20 mouse cellular contexts compared by ENCODE assay signal in genomic region chr3:137932748-137933147, GRCm38 (mm10). TPM values are rescaled to one million over a fixed set of nuclear protein-coding genes. Genes with fewer than 3 reads are reported as not detected.
A peak's percentile ranks its signal among the peaks of the same experiment; 100 is the strongest.
DNase-seq lines count a peak whose midpoint lies in the region; ATAC-seq lines count a peak whose summit lies in the region.
"Had no signal": no experiment of that assay in that cellular context is flagged by ENCODE, and none has a peak within 500 bp of the region (broad histone marks: within the 10 kb centered on the region; RNA-seq: fewer than 3 reads in every experiment).

No protein-coding gene starts in this region.

- H3K36me3 ChIP-seq in kidney, embryonic 14.5 days (ENCODE audit: control insufficient read depth, insufficient read depth, low read length): peaks cover 11% of the 10 kb centered on the region; the same call in 1 of the 2 replicates
- 0 out of 2 replicates have a peak, but pooled peaks cover 6% of the 10 kb centered on the region for H3K36me3 ChIP-seq in lung, embryonic 16.5 days (ENCODE audit: control insufficient read depth, insufficient read depth, low read length)
- H3K36me3 ChIP-seq in intestine, embryonic 16.5 days (ENCODE audit: control insufficient read depth, insufficient read depth, low read length): peaks cover 4% of the 10 kb centered on the region; the same call in 1 of the 2 replicates

- no peak for DNase-seq in kidney, adult 11 months
- DNase-seq in lung, postnatal 25 days (ENCODE audit: low spot score): no peak
- peak; percentile 44 to 86 for DNase-seq in lung, postnatal 4 days
- DNase-seq in frontal cortex, adult 2 months (ENCODE audit: extremely low spot score in 1 of 2, low spot score in 1 of 2): no peak
- DNase-seq: adrenal gland, postnatal 14 days; cerebellum, adult 11-12 months; cerebellum, postnatal 25 days; embryo, embryonic 11 days; forebrain, postnatal 0 days; right cerebral cortex, postnatal 14 days had no signal

- H3K9me3 ChIP-seq in kidney, embryonic 14.5 days (ENCODE audit: control insufficient read depth, low read length): no peaks in the 10 kb centered on the region
- H3K9me3 ChIP-seq in lung, embryonic 16.5 days (ENCODE audit: control insufficient read depth, low read length): no peaks in the 10 kb centered on the region
- no peaks in the 10 kb centered on the region for H3K9me3 ChIP-seq in intestine, embryonic 16.5 days (ENCODE audit: control insufficient read depth, low read length)
- H3K9me3 ChIP-seq: heart, embryonic 12.5 days; hindbrain, embryonic 13.5 days; limb, embryonic 15.5 days; liver, embryonic 15.5 days; midbrain, embryonic 15.5 days had no signal

- no peak overlapping the region for H3K9ac ChIP-seq in kidney, embryonic 14.5 days (ENCODE audit: low read depth, low read length)
- no peak overlapping the region for H3K9ac ChIP-seq in lung, embryonic 16.5 days (ENCODE audit: low read length)
- no peak overlapping the region for H3K9ac ChIP-seq in intestine, embryonic 16.5 days (ENCODE audit: low read depth, low read length)
- H3K9ac ChIP-seq: forebrain, postnatal 0 days; heart, embryonic 12.5 days; hindbrain, embryonic 13.5 days; limb, embryonic 15.5 days; liver, embryonic 15.5 days; midbrain, embryonic 15.5 days had no signal

- H3K27me3 ChIP-seq in kidney, embryonic 14.5 days (ENCODE audit: control insufficient read depth, insufficient read depth, low read length): no peaks in the 10 kb centered on the region
- no peaks in the 10 kb centered on the region for H3K27me3 ChIP-seq in lung, embryonic 16.5 days (ENCODE audit: control insufficient read depth, insufficient read depth, low read depth, low read length)
- no peaks in the 10 kb centered on the region for H3K27me3 ChIP-seq in intestine, embryonic 16.5 days (replicated peaks; ENCODE audit: control insufficient read depth, insufficient read depth, low read length)
- H3K27me3 ChIP-seq: heart, embryonic 12.5 days; hindbrain, embryonic 13.5 days; limb, embryonic 15.5 days; liver, embryonic 15.5 days; midbrain, embryonic 15.5 days had no signal

- 20% methylated on average over 7 of the region's 7 CpGs for WGBS in kidney, embryonic 14.5 days
- 44% methylated on average over 7 of the region's 7 CpGs for WGBS in lung, embryonic 16.5 days
- 55% methylated on average over 7 of the region's 7 CpGs for WGBS in intestine, embryonic 16.5 days

- peaks cover 10% of the 10 kb centered on the region; the same call in 1 of the 2 replicates for H3K4me1 ChIP-seq in kidney, embryonic 14.5 days (ENCODE audit: control insufficient read depth, insufficient read depth, low read length)
- H3K4me1 ChIP-seq in lung, embryonic 16.5 days (replicated peaks; ENCODE audit: control insufficient read depth, insufficient read depth, low read length): no peaks in the 10 kb centered on the region
- H3K4me1 ChIP-seq in intestine, embryonic 16.5 days (ENCODE audit: control insufficient read depth, insufficient read depth, low read length): no peaks in the 10 kb centered on the region
- H3K4me1 ChIP-seq: heart, embryonic 12.5 days; limb, embryonic 15.5 days; liver, embryonic 15.5 days; midbrain, embryonic 15.5 days had no signal

- no peak overlapping the region for H3K27ac ChIP-seq in kidney, embryonic 14.5 days (ENCODE audit: low read depth, low read length)
- H3K27ac ChIP-seq in lung, embryonic 16.5 days (ENCODE audit: low read length): no peak overlapping the region
- H3K27ac ChIP-seq in intestine, embryonic 16.5 days (ENCODE audit: low read length): no peak overlapping the region
- H3K27ac ChIP-seq: hindbrain, embryonic 13.5 days; limb, embryonic 15.5 days; liver, embryonic 15.5 days; midbrain, embryonic 15.5 days had no signal

- no peak overlapping the region for H3K4me3 ChIP-seq in kidney, embryonic 14.5 days (ENCODE audit: low read length)
- H3K4me3 ChIP-seq in lung, embryonic 16.5 days (ENCODE audit: low read length): no peak overlapping the region
- no peak overlapping the region for H3K4me3 ChIP-seq in intestine, embryonic 16.5 days (ENCODE audit: low read length)
- H3K4me3 ChIP-seq: heart, embryonic 12.5 days; hindbrain, embryonic 13.5 days; limb, embryonic 15.5 days; liver, embryonic 15.5 days; midbrain, embryonic 15.5 days; myocyte had no signal

- ATAC-seq in kidney, embryonic 14.5 days (ENCODE audit: low FRiP score, low TSS enrichment): peak; percentile 85
- ATAC-seq in lung, embryonic 16.5 days (ENCODE audit: low read depth): peak; percentile 75
- peak; percentile 49 for ATAC-seq in intestine, embryonic 16.5 days
- ATAC-seq: forebrain, postnatal 0 days; inflammation-experienced regulatory T-cells, adult 6 months; midbrain, embryonic 15.5 days had no signal

- no peak overlapping the region for H3K4me2 ChIP-seq in kidney, embryonic 14.5 days (replicated peaks; ENCODE audit: low read depth, low read length)
- no peak overlapping the region for H3K4me2 ChIP-seq in lung, embryonic 16.5 days (ENCODE audit: low read depth, low read length)
- H3K4me2 ChIP-seq in intestine, embryonic 16.5 days (ENCODE audit: low read depth, low read length): no peak overlapping the region
- H3K4me2 ChIP-seq: heart, embryonic 12.5 days; hindbrain, embryonic 13.5 days; limb, embryonic 15.5 days; liver, embryonic 15.5 days; midbrain, embryonic 15.5 days had no signal

RNA-seq across cellular contexts. Expression of gene Lamtor3, which starts 14.4 kb away (rescaled TPM):
- polyA plus RNA-seq in kidney, embryonic 14.5 days (2014; fragmentation: Nextera tagmentation; extraction: Ambion mirVana): 111 TPM in 2 replicates
- polyA plus RNA-seq in lung, embryonic 16.5 days (2015; fragmentation: Nextera tagmentation; extraction: Ambion mirVana): 108 and 112 TPM in 2 replicates
- polyA plus RNA-seq in intestine, embryonic 16.5 days (2015; fragmentation: Nextera tagmentation; extraction: Ambion mirVana): 160 and 162 TPM in 2 replicates
- 95.0 and 98.0 TPM in 2 replicates for polyA plus RNA-seq in frontal cortex, adult 2 months (2012; rRNA removed)

RNA-seq across cellular contexts. Expression of gene Dapp1, which starts 48.6 kb away (rescaled TPM):
- 7.2 and 11.4 TPM in 2 replicates for polyA plus RNA-seq in kidney, embryonic 14.5 days (2014; fragmentation: Nextera tagmentation; extraction: Ambion mirVana)
- polyA plus RNA-seq in lung, embryonic 16.5 days (2015; fragmentation: Nextera tagmentation; extraction: Ambion mirVana): 7.5 and 9.0 TPM in 2 replicates
- 35.8 and 41.6 TPM in 2 replicates for polyA plus RNA-seq in intestine, embryonic 16.5 days (2015; fragmentation: Nextera tagmentation; extraction: Ambion mirVana)
- 5.4 and 6.4 TPM in 2 replicates for polyA plus RNA-seq in frontal cortex, adult 2 months (2012; rRNA removed)

Comparison
In these comparisons a context has a peak if more than half of its experiments do, and no peak if none do; other contexts are left out.
1. DNase-seq: peak in lung, postnatal 4 days (2 of 2); none in kidney, adult 11 months (single experiment), lung, postnatal 25 days (single experiment) and frontal cortex, adult 2 months (0 of 2).
2. Peak in every context shown above with its lines, with median percentiles within 50 percentile points of each other: ATAC-seq.